Comparison of ENCODE assay signal across 17 mouse cellular contexts in genomic region chr10:116559171-116559570, GRCm38 (mm10).
"Had no signal": no experiment of that assay in that cellular context is flagged by ENCODE, and none has a peak within 500 bp of the region (broad histone marks: within the 10 kb centered on the region; RNA-seq: fewer than 3 reads in every experiment).

No protein-coding gene starts in this region.

- H3K4me2 ChIP-seq: limb, embryonic 15.5 days; liver, embryonic 13.5 days; midbrain, embryonic 12.5 days; stomach, embryonic 15.5 days had no signal

- H3K27me3 ChIP-seq: limb, embryonic 15.5 days; liver, embryonic 13.5 days; megakaryocyte, embryonic 14.5 days; midbrain, embryonic 12.5 days; stomach, embryonic 15.5 days had no signal

- H3K4me1 ChIP-seq: stomach, embryonic 15.5 days had no signal

- H3K27ac ChIP-seq: kidney, postnatal 0 days; limb, embryonic 15.5 days; liver, embryonic 13.5 days; midbrain, embryonic 12.5 days; stomach, embryonic 15.5 days had no signal

- H3K36me3 ChIP-seq: limb, embryonic 15.5 days; midbrain, embryonic 12.5 days had no signal

- ATAC-seq: lung, postnatal 0 days had no signal

- H3K9ac ChIP-seq: limb, embryonic 15.5 days; liver, embryonic 13.5 days; midbrain, embryonic 12.5 days; stomach, embryonic 15.5 days had no signal

- H3K4me3 ChIP-seq: limb, embryonic 15.5 days; liver, embryonic 13.5 days; megakaryocyte, embryonic 14.5 days; midbrain, embryonic 12.5 days; stomach, embryonic 15.5 days had no signal

- DNase-seq: kidney, adult 11 months; kidney, adult 9 months; kidney, postnatal 36 days; layer of hippocampus, adult 9-11 months; layer of hippocampus, postnatal 36 days; liver, embryonic 13.5 days; lung, adult 2 months; lung, postnatal 4 days; retina, postnatal 1 day; right cerebral cortex, postnatal 4 days; thymus, postnatal 14 days had no signal

- H3K9me3 ChIP-seq: limb, embryonic 15.5 days; liver, embryonic 13.5 days; stomach, embryonic 15.5 days had no signal
